Mouse (Mus musculus): ENCODE results near the gene Rbm5. TPM values are rescaled to one million over a fixed set of nuclear protein-coding genes. Genes with fewer than 3 reads are reported as not detected.

Rbm5 gene
- polyA plus RNA-seq, 1 experiment from 2014 or later = 153 TPM

- ATAC-seq = no peak
- Histone ChIP-seq H3K4me3 (replicated peaks) (no peak overlapping the region), H3K9ac (no peak overlapping the region), H3K4me2 (replicated peaks) (no peak overlapping the region), H3K9me3 (no peaks in the 10 kb centered on the region), H3K4me1 (replicated peaks) (peaks cover 38% of the 10 kb centered on the region), H3K27me3 (replicated peaks) (no peaks in the 10 kb centered on the region), H3K36me3 (no peaks in the 10 kb centered on the region), H3K27ac (no peak overlapping the region)
- WGBS = 53% methylated on average over 3 of the region's 3 CpGs
Measured at GRCm38 (mm10) chr9:107727041-107727440, 43.8 kb downstream of the Rbm5 start.

GRCm38 (mm10) chr9:107724796-107725195 is 46.0 kb downstream of the Rbm5 start:
- Histone ChIP-seq H3K9me3 (no peaks in the 10 kb centered on the region), H3K4me3 (replicated peaks) (no peak overlapping the region), H3K9ac (no peak overlapping the region), H3K27ac (peak overlapping the region; percentile 19; the same call in 1 of the 2 replicates), H3K27me3 (replicated peaks) (no peaks in the 10 kb centered on the region), H3K4me1 (replicated peaks) (peaks cover 38% of the 10 kb centered on the region), H3K4me2 (replicated peaks) (no peak overlapping the region), H3K36me3 (no peaks in the 10 kb centered on the region)
- ATAC-seq = no peak
- 84% methylated on average over 1 of the region's 1 CpGs for WGBS

GRCm38 (mm10) chr9:107723794-107724531 is 46.8 kb downstream of the Rbm5 start:
- H3K9me3 ChIP-seq = no peaks in the 10 kb centered on the region
- H3K4me2 ChIP-seq (replicated peaks) = peak overlapping the region; percentile 40
- 7% methylated on average over 11 of the region's 11 CpGs for WGBS
- H3K4me1 ChIP-seq (replicated peaks) = peaks cover 37% of the 10 kb centered on the region
- no peaks in the 10 kb centered on the region for H3K36me3 ChIP-seq
- ATAC-seq = peak; percentile 65
- 0 out of 2 replicates have a peak overlapping the region, but pooled peaks have one; percentile 19 for H3K27ac ChIP-seq
- no peak overlapping the region for H3K4me3 ChIP-seq (replicated peaks)
- H3K9ac ChIP-seq = no peak overlapping the region
- H3K27me3 ChIP-seq (replicated peaks) = no peaks in the 10 kb centered on the region

- H3K4me1 ChIP-seq (replicated peaks) = peaks cover 34% of the 10 kb centered on the region
- peak; percentile 56 for ATAC-seq
- peak overlapping the region; percentile 40 for H3K4me2 ChIP-seq (replicated peaks)
- no peak overlapping the region for H3K9ac ChIP-seq
- no peaks in the 10 kb centered on the region for H3K36me3 ChIP-seq
- H3K4me3 ChIP-seq (replicated peaks) = no peak overlapping the region
- WGBS = 26% methylated on average over 6 of the region's 6 CpGs
- no peaks in the 10 kb centered on the region for H3K27me3 ChIP-seq (replicated peaks)
- H3K9me3 ChIP-seq = no peaks in the 10 kb centered on the region
- 0 out of 2 replicates have a peak overlapping the region, but pooled peaks have one; percentile 3 for H3K27ac ChIP-seq
Measured at GRCm38 (mm10) chr9:107723292-107723691, 47.5 kb downstream of the Rbm5 start.

GRCm38 (mm10) chr9:107718781-107719540 is 51.8 kb downstream of the Rbm5 start:
- Histone ChIP-seq H3K27me3 (replicated peaks) (no peaks in the 10 kb centered on the region), H3K9me3 (no peaks in the 10 kb centered on the region), H3K4me1 (replicated peaks) (peaks cover 42% of the 10 kb centered on the region), H3K9ac (no peak overlapping the region), H3K27ac (no peak overlapping the region), H3K36me3 (no peaks in the 10 kb centered on the region), H3K4me2 (replicated peaks) (no peak overlapping the region), H3K4me3 (replicated peaks) (no peak overlapping the region)
- 77% methylated on average over 10 of the region's 10 CpGs for WGBS
- ATAC-seq = no peak

- H3K4me1 ChIP-seq (replicated peaks) = peaks cover 26% of the 10 kb centered on the region
- 0 out of 2 replicates have a peak overlapping the region, but pooled peaks have one; percentile 8 for H3K9ac ChIP-seq
- H3K4me2 ChIP-seq (replicated peaks) = no peak overlapping the region
- H3K27me3 ChIP-seq (replicated peaks) = no peaks in the 10 kb centered on the region
- WGBS = 31% methylated on average over 6 of the region's 6 CpGs
- no peaks in the 10 kb centered on the region for H3K9me3 ChIP-seq
- no peak; the same call in 1 of the 2 replicates for ATAC-seq
- peak overlapping the region; percentile 42; the same call in 1 of the 2 replicates for H3K27ac ChIP-seq
- no peaks in the 10 kb centered on the region for H3K36me3 ChIP-seq
- no peak overlapping the region for H3K4me3 ChIP-seq (replicated peaks)
Measured at GRCm38 (mm10) chr9:107716951-107717350, 53.8 kb downstream of the Rbm5 start.

GRCm38 (mm10) chr9:107715632-107716031 is 55.2 kb downstream of the Rbm5 start:
- H3K4me3 ChIP-seq (replicated peaks) = no peak overlapping the region
- WGBS = 89% methylated on average over 2 of the region's 2 CpGs
- H3K4me1 ChIP-seq (replicated peaks) = peaks cover 26% of the 10 kb centered on the region
- H3K27me3 ChIP-seq (replicated peaks) = no peaks in the 10 kb centered on the region
- H3K36me3 ChIP-seq = no peaks in the 10 kb centered on the region
- H3K9me3 ChIP-seq = no peaks in the 10 kb centered on the region
- no peak overlapping the region for H3K9ac ChIP-seq
- no peak overlapping the region for H3K27ac ChIP-seq
- no peak overlapping the region for H3K4me2 ChIP-seq (replicated peaks)
- ATAC-seq = no peak

- peaks cover 31% of the 10 kb centered on the region for H3K4me1 ChIP-seq (replicated peaks)
- peak overlapping the region; percentile 29 for H3K27ac ChIP-seq
- H3K9me3 ChIP-seq = no peaks in the 10 kb centered on the region
- H3K9ac ChIP-seq = no peak overlapping the region
- peak; percentile 19; the same call in 1 of the 2 replicates for ATAC-seq
- H3K4me2 ChIP-seq (replicated peaks) = peak overlapping the region; percentile 30
- 14% methylated on average over 12 of the region's 12 CpGs for WGBS
- H3K36me3 ChIP-seq = no peaks in the 10 kb centered on the region
- H3K4me3 ChIP-seq (replicated peaks) = no peak overlapping the region
- no peaks in the 10 kb centered on the region for H3K27me3 ChIP-seq (replicated peaks)
Measured at GRCm38 (mm10) chr9:107714221-107714952, 56.4 kb downstream of the Rbm5 start.

GRCm38 (mm10) chr9:107709697-107710483 is 60.9 kb downstream of the Rbm5 start, which contains the start of gene Sema3f:
TSS of gene Sema3f (minus strand) at chr9:107710475.
- Histone ChIP-seq H3K9ac (peak within 1 kb of the TSS; percentile 84), H3K4me3 (replicated peaks) (peak within 1 kb of the TSS; percentile 74), H3K4me1 (replicated peaks) (peaks cover 48% of the 10 kb centered on the region), H3K36me3 (0 out of 2 replicates have a peak, but pooled peaks cover 4% of the 10 kb centered on the region), H3K27me3 (replicated peaks) (no peaks in the 10 kb centered on the region), H3K27ac (peak within 1 kb of the TSS; percentile 88), H3K4me2 (replicated peaks) (peak within 1 kb of the TSS; percentile 96), H3K9me3 (no peaks in the 10 kb centered on the region)
- WGBS = 1% methylated on average over 73 of the region's 86 CpGs
- peak; percentile 90 for ATAC-seq

- Histone ChIP-seq H3K27ac (peak overlapping the region; percentile 88), H3K4me1 (replicated peaks) (peaks cover 47% of the 10 kb centered on the region), H3K4me3 (replicated peaks) (peak overlapping the region; percentile 74), H3K4me2 (replicated peaks) (peak overlapping the region; percentile 96), H3K36me3 (0 out of 2 replicates have a peak, but pooled peaks cover 4% of the 10 kb centered on the region), H3K9ac (peak overlapping the region; percentile 84), H3K27me3 (replicated peaks) (no peaks in the 10 kb centered on the region), H3K9me3 (no peaks in the 10 kb centered on the region)
- ATAC-seq = peak; percentile 1; the same call in 1 of the 2 replicates
- under 1% methylated on average over 54 of the region's 55 CpGs for WGBS
Measured at GRCm38 (mm10) chr9:107709096-107709696, 61.6 kb downstream of the Rbm5 start.
